Mouse (Mus musculus) right cerebral cortex, postnatal 14 days (tissue): Measurements from ENCODE around the gene Tppp2.
A peak's percentile ranks its signal among the peaks of the same experiment; 100 is the strongest.
"Not testable (repeated sequence)": the region's sequence is repeated elsewhere in the genome, so short reads cannot be mapped to it uniquely, and the experiment has no call there.

ENCODE experiments used
- DNase-seq: peaks from one replicate; pipeline ENCODE4 v3.0.0; 2022

The Tppp2 gene

GRCm38 (mm10) chr14:51912391-51913061, 5.7 kb upstream of the Tppp2 start:
- DNase-seq, result no peak

GRCm38 (mm10) chr14:51913062-51913959, 4.9 kb upstream of the Tppp2 start:
- DNase-seq, result peak; percentile 59

DNA sequence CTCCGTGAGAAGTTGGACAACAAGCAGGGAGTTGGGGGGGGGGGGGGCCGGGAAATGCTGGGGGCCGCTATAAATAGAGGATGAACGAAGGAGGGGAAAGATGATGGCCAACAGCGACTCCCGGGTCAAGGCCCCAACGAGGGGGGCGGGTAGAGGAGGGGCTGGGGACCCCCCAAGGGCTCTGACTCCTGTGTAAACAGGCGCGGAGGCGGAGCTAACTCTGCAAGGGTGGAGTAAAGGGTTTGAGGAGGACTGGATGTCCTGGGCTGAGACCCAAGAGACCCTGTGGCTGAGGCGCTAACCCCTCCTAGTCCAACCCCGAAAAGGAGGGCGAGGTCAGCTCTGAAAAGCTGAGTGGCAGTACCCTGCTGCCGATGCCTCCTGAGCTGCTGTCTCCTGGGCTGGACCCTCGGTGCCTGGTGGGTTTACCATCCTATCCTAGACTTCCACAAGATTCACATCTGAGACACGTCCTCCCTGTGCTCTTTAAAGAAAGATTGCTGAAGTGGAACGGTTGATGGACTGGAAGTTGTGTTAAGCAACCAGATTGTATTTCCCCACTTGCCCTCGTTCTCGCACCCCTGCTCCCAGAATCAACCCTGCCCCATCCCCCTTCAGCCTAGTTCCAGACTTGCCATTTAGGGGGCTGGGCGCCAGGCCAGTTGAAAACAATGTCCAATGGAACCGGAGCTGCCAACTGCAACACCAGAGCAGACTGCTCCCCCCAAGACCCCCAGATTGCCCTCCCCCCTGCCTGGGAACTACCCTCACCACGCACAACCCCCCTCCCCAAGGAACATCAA, 4.1 kb upstream of the Tppp2 start, which contains the start of gene Ndrg2:
TSS of gene Ndrg2 (minus strand) at position 199 of the 803 bp plus-strand sequence.
- peak; percentile 69 for DNase-seq

DNA sequence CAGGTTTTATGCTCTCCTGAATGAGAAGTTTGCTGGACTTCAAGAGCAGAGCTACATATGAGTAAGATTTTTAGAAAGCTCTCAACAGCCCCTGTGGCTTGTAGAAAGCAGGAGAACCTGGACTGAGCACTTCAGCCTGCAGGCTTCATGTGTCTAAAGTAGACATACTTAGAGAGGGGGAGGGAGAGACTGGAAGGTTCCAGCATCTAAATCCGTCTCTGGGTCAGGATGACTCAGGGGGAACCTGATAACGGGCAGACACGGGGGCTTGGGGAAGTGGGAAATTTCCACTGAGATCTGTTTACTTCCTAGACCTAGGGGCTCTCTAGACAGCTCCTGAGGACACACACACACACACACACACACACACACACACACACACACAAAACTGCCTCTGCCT, 3.2 kb upstream of the Tppp2 start:
- DNase-seq, result no peak

- no peak for DNase-seq
Measured at GRCm38 (mm10) chr14:51916539-51916938, 1.7 kb upstream of the Tppp2 start.

DNA sequence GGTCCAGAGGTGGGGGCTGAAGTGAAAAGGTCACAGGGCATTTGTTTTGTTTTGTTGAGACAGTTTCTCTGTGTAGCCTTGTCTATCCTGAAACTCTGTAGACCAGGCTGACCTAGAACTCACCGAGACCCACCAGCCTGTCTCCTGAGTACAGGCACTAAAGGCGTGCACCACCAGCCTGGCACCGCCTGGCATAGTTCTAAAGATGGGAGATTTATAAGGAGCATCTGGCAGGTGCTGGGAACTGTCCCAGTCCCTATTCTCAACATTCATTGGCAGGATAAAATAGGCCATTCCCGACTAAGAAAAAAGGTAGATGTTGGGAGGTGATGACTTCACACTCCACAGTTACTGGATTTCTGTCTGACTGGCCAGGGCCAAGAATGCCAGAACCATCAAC, 741 bp downstream of the Tppp2 start:
- DNase-seq, result no peak

DNA sequence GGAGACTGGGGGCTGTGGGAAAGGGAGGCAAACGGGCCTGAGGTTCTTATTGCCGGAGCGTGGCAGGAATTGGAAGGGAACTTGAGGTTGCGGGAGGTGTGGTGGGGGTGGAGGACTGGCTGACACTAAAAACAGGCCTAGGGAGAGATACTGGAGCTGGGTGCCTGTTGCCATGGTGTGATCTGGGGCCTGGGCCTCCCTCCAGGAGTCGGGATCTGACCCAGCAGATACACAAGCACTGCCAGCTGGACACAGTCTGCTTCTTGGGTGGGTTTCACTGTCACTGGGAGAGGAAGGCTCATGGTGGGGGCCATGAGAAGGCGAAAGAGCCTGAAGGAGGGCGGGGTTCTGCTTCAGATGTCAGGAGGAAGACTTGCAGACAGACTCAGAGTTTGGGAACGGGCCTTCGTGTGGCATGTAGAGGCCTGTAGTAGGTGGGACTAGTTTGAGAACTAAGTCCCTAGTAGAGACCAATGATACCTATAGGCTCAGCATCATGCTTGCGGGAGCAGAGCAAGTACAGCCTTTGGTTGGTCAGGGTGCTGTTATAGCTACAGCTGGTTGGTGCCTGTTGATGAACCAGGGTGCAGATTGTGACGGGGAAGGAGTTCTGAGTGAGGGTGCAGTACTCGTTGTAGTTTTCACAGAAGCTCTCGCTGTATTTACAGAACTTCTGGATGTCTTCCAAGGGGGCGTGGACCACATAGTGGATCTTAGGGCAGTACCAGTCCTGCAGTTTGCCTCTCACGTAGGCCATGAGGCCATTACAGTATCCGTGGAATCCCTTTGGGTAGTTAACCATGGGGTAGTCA, 3.7 kb downstream of the Tppp2 start:
- DNase-seq, result peak; percentile 19

DNA sequence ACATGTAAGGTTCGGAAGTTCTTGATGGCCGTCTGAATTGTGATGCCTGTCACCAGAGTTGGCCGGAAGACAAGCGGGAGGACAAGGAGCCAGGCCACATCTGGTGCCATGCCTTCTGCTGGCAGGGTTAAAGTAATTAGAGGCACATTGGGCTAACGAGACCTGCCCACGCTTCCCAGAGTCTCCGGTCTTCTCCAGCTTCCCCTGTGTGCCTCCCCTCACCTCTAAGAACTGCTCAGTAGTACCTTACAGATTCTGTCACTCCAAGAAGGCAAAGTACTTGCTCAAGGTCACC, 4.3 kb downstream of the Tppp2 start, which contains the start of gene Rnase13:
TSS of gene Rnase13 (minus strand) at position 203 of the 295 bp plus-strand sequence.
- DNase-seq, result no peak

DNA sequence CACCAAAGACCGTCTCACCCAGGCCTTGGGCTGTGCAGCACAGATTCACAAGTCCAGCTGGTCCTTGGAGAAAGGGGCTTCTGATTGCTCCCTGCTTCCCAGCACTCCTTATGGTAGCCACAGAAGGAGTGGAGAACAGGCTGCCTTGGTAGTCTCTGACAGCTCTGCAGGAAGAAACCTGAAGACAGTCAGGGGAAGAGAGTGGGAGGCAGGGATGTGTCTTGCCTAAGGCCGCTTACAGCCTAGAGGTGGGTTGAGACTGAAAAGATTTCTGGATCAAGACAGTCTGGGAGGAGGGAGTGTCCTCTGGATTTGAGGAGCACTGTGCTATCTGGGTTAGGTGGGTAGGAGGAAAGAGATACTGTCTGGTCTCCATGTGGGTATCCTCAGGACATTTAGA, 4.7 kb downstream of the Tppp2 start:
- DNase-seq, result no peak

GRCm38 (mm10) chr14:51923492-51923891, 5.3 kb downstream of the Tppp2 start:
- no peak for DNase-seq

DNA sequence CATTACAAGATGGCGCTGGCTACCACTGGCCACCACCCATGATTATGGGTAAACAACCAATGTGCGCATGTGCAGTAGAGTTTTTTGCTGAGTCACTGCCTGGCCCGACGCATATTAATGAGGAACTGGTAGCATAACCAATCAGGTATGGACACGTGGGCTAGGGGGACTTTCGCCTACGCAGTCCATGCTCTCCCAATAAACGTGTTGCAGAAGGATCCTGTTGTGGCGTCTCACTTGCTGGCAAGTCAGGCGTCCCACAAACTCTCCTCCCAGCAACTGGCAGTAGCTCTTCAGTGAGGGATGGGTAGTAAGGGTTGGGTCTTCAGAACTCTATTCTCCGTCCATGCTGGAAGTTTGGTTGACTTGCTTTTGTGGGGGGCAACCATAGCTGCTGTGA, 8.7 kb downstream of the Tppp2 start:
- DNase-seq, result not testable (repeated sequence)

GRCm38 (mm10) chr14:51929309-51929943, 11.2 kb downstream of the Tppp2 start:
- DNase-seq, result peak; percentile 52

DNA sequence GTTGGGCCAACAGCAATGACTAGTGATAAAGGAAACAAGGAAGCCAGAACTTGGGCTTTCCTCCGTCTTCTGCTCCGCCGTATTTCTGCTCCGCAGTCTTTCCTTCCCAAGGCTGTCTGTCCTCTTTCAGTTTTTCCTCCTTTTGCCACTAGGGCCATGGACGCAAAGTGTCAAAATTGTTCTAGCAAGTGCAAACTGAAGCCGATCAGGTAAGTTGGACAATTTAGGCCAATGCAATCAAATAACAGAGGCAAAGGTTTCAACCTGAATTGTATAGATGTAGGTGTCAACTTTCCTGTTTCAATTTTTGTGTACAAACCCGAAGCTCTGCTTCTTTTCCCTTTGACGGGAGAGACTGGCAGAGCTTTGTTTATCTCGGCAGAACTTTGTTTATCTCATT, 11.7 kb downstream of the Tppp2 start:
- no peak for DNase-seq

DNA sequence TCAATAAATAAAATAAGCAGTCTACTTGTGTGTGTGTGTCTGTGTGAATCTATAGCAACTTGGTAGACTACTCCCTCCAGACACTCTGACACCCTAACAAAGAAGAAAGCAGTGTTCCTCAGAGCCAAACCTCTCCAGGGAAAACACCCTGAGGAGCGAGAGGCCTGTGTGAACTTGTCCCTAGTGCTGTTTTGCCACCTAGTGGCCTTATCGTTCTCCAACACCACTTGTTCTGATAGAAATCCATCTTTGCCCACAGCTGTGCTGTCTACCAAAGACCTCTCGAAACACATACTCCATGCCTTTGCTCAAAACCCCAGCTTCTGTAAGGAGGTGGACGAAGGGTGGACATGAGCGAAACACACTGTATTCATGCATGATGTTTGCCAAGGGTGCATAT, 12.6 kb downstream of the Tppp2 start:
- DNase-seq, result peak; percentile 61

DNA sequence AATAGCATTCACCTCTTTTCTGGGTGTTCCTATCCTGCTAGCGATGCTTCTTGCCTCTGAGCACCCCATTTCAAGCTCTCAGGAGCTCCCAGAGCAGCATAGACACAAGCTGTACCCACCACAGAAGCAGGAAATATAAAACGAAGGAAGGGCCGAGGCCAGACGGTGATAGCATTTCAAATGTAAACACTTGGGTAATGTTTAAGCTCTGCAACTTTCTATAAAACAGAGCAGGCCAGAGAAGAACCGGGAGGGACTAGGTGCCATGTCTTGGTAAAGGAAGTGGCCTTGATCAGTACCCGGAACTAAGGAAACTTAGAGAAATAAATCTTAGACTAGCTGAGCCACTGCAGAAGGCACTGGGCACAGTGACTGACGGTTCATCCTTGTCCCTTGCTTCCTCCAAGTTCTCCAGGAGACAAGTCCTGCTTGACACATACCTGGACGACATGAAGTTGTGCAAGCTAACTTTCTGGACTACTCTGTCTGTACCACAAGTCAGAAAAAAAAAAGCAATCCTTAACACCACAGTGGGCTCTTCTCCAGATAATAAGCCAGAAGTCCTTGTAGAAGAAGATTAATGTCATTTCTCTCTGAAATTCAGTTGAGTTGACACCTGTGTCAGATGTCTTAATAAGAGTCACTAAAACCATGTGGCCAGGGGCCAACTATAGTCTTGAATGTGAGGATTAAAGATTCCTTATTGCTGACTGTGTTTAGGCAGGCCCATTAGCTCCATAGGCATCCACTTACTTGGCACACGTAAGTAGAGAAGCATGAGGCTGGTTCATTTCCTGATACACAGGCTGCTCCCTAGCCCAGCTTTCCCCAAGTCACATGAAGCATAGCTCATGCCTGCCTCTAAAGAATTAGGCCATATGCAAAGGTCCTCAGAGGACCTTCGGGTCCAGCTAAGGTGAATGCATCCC, 14.1 kb downstream of the Tppp2 start:
- DNase-seq, result no peak

GRCm38 (mm10) chr14:51939005-51939404, 20.8 kb downstream of the Tppp2 start:
- DNase-seq, result no peak

DNA sequence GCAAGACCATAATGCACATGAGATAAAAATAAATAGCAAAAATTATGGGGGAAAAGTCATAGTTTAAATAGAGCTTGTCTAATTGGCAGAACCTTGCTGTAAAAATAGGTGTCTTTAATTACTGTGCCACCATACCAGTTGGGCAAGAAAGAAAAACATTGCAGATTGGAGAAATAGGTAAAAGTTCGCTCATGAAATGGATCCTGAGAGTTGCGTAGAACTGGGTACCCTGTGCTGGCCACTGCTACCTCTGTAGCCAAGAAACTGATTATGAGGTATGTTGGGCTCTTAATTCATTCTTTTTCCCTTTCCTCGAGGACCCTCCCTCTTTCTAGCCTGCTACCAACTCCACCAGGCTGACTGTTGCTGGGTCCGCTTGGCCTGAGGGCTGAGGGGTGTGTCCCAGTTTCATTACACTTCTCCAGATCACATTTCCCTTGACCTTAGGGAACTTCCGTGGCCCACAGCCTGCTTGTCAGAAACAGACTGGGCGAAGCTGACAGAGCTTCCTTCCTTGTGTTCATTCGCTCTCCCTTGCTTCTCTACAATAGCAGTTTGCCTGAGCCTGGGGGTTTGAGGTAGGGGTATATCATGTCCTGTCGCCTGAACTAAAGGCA, 22.8 kb downstream of the Tppp2 start:
- no peak for DNase-seq

DNA sequence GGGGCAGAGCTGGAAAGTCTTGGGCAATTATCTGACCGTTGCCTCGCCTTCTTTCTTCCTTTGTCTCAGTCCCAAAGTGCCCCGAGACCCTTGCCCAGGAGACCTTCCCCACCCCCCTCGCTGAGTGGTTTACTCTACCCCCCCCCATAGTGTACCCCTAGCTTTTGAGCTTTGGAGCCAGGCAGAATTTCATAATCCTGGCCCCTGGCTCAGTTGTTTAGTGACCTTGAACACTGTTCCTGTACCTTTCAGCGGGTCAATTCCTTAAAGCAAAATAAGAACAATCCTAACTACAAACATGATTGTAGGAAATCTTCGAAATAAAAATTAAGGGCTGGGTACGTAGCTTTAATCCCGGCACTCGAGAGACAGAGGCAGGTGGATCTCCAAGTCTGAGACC, 23.4 kb downstream of the Tppp2 start:
- no peak for DNase-seq

GRCm38 (mm10) chr14:51942236-51942635, 24.0 kb downstream of the Tppp2 start:
- DNase-seq, result no peak

DNA sequence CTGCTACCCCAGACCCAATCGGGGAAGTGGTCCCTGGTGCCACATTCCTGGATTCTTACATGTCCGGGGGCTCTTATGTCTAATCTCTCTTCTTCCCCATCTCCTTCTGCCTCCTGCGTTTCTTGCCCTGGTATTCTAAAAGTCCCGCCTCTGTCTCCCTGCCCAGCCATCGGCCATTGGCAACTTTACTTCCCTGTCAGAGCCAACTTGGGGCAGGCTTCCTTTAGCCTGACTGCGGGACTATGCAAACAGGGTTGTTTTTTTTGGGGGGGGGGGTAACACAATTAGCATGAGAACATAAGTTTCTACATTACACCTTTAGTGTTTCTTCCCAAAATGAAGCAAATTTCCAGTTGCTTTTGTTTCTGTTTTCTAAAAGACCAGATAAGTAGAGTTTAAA, 25.1 kb downstream of the Tppp2 start:
- DNase-seq, result no peak
